Mouse (Mus musculus): ENCODE measurements around the gene Atf6b.

Gene Atf6b

DNA sequence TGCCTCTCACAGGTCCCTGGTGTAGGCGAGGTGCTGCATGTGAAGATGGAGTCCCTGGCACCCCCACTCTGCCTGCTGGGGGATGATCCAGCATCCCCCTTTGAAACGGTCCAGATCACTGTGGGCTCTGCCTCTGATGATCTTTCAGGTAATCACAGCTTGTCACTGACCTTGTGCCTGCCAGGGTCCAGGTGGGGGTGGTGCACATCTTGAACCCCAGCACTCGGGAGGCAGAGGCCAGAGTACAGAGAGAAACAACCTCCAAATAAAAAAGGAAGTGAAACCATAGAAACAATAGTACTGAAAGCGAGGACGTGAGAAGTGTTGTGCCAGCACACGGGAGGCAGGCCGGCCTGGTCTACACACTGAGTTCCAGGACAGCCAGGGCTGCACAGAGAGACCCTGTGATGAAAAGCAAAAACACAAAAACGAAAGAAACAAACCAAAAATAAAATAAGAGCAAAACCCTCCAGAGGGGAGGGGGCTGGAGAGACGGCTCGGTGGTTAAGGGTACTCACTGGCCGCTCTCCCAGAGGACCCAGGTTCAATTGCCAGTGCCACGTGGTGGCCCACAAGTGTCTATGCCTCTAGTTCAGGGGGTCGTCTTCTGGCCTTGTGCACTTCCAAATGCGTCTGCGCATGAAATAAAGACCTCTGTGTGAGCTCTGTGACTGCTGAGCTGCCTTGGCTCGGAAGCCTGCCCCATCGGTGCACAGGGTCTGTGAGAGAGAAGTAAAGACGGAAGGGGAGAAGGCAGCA is 2.3 kb downstream of the Atf6b start:
- DNase-seq (ENCODE audit: low spot score) = no peak

DNA sequence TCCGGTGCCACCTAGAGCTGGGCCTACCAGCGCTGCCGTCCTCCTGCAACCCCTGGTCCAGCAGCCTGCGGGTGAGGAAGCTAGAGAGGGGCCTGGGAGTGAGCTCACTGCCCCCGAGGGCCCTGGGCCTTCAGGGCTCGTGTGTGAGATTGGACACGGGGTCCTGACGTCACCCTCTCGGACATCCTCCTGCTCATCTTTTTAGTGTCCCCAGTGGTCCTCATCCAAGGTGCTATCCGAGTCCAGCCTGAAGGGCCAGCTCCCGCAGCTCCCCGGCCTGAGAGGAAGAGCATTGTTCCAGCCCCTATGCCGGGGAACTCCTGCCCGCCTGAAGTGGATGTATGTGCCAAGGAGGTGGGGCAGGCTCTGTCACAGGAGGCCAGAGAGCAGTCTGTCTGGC is 3.8 kb downstream of the Atf6b start:
- no peak for DNase-seq (ENCODE audit: low spot score)

DNA sequence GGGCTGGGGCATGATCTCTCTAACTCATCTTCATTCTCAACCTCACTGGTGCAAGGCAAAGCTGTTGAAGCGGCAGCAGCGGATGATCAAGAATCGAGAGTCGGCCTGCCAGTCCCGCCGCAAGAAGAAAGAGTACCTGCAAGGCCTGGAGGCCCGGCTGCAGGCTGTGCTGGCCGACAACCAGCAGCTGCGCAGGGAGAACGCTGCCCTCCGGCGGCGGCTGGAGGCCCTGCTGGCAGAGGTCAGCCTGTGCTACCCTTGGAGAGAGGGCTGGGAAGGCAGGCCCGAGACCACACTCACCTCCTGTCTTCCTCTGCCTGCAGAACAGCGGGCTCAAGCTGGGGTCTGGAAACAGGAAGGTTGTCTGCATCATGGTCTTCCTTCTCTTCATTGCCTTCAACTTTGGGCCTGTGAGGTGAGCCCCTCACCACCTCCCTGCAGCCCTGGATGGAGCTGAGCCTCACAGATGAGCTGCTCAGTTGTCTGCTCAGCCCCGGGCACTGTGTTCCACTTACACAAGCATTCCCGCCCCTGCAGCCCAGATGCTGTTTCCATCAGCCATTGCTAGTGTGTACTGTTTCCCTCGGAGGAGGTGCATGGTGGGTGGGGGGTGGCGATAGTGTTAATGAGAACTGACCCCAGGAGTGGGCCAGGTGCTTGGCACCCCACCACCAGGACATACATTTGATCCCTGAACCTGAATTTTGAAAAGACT is 4.7 kb downstream of the Atf6b start:
- DNase-seq (ENCODE audit: low spot score) = peak; percentile 77

DNA sequence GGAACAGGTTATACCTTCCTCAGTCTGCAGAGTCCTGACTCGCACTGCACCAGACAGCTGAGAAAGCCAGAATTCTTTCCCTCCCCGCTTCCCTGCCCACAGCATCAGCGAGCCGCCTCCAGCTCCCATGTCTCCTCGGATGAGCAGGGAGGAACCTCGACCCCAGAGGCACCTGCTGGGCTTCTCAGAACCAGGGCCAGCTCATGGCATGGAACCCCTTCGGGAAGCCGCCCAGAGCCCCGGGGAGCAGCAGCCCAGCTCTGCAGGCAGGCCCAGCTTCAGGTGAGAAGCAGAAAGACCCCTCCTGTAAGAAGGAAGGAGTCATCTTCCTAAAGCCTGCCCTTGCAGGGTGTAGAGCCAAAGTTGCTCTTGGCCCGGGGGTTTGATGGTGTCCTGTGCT is 5.6 kb downstream of the Atf6b start:
- DNase-seq (ENCODE audit: low spot score) = no peak

DNA sequence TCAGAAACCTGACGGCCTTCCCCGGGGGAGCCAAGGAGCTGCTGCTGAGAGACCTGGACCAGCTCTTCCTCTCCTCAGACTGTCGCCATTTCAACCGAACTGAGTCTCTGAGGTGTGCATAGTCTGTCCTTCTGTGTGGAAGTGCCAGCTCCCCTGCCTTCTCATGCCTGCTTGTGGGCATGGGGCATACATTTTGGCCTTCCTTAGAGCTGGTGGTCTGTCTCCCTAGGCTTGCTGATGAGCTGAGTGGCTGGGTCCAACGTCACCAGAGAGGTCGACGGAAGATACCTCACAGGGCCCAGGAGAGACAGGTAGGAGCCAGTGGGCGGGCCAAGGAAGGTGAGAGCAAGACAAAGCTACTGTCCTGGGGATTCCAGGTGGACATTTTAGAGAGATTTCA is 6.0 kb downstream of the Atf6b start:
- no peak for DNase-seq (ENCODE audit: low spot score)

DNA sequence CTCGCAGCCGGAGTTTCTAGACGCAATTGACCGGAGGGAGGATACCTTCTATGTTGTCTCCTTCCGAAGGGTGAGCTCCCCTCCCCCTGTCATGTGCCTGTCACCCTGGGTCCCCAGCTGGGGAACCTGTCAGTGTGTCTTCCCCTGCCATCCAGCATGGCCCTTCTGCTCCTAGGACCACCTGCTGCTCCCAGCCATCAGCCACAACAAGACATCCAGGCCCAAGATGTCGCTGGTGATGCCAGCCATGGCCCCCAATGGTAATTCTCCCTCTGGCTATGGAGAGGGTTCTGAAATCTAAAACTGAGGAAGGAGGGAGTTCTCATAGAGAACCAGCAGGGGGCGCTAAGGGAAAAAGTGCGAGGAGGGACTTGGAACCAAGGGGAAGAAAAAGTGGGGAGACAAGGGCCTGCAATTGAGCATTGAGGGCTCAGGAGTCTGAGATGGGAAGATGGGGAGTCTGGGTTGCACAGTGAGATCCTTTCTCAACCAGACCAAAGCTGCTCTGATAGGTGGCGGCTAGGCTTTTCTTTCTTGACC is 6.9 kb downstream of the Atf6b start:
- peak; percentile 78 for DNase-seq (ENCODE audit: low spot score)

DNA sequence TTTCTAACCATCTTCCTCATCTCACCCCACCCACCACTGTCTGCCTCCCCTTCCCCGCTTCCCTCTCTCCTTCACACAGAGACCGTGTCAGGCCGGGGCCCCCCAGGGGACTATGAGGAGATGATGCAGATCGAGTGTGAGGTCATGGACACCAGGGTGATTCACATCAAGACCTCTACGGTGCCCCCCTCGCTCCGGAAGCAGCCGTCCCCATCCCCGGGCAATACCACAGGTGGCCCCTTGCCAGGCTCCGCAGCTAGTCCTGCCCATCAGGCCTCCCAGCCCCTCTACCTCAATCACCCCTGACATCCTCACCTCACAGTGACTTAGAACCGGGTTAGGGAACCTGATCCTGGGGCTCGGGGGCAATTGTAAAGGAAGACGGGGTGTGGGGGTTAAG is 7.4 kb downstream of the Atf6b start:
- peak; percentile 49 for DNase-seq (ENCODE audit: low spot score)

DNA sequence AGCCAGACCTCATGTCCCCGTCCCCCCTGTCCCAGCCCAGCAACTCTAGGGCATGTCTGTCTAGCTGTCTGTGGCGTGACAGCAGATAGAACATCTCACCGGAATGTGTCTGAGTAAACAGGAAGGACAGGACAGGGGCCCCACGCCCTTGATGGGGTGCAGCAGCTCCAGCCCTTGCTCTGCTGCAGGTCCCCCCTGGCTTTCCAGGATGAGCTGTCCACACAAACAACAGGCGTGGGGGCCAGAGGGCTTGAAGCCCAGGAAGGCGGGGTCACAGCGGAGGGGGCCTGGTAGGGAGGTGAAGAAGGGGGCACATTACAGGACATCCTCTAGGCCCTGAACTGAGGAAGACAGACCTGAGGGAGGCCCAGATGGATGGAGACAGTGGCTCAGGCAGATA is 8.2 kb downstream of the Atf6b start:
- DNase-seq (ENCODE audit: low spot score) = peak; percentile 29

DNA sequence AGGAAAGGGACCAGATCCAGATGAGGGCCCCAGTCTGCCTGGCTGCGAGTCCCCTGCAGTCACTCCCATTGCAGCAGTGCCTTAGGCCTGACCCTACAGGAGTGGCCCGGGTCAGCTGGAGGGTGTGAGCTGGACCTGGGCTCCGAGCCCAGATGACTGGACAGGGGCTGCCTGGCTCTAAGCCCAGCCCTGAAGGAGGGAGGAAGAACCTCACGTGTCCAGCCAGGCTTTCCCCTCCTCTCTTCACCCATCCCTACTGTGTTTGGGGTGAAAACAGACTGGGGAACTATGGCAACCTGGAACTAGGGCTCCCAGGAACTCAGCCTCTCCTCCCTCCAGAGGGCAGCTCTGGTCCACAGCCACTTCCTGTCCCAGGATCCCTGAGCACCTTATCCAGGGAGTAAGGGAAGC is 8.6 kb downstream of the Atf6b start:
- DNase-seq (ENCODE audit: low spot score) = peak; percentile 98

DNA sequence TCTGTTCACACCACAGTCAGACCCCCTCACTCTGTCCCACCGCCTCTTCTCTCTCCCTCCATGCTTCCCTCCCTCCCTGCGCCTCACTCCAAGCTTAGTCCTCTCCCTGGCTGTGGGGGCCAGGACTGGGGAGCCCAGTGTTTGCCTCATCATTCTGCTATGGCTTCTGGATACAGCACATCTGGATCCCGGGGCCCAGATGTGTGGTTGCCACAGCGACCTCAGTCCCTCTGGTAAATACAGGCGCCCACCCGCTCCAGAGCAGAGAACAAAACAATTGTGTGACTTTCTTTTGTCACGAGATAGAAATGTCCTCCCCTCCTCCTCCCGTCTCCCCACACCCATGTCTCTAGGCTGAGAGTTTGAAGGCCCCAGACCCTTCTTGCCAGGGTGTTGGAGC is 9.7 kb downstream of the Atf6b start:
- DNase-seq (ENCODE audit: low spot score) = no peak

DNA sequence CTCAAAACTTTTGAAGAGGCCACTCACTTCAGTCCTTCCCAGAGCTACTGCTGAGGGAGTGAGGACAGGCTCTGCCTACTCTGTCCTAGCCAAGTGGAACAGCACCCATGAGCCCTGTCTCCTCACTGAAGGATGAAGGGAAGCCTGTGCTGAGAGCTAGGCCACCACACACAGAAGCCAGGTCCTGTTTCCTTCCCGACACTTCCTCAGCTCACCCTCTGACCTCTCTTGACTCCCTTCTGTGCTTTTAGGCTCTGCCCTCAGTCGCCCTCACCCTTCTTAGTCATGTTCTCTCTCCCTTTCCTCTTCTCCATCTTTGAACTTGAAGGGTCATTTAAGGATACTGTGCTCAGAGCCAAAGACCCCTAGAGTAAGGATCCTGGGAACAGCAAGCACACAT is 10.3 kb downstream of the Atf6b start:
- no peak for DNase-seq (ENCODE audit: low spot score)

DNA sequence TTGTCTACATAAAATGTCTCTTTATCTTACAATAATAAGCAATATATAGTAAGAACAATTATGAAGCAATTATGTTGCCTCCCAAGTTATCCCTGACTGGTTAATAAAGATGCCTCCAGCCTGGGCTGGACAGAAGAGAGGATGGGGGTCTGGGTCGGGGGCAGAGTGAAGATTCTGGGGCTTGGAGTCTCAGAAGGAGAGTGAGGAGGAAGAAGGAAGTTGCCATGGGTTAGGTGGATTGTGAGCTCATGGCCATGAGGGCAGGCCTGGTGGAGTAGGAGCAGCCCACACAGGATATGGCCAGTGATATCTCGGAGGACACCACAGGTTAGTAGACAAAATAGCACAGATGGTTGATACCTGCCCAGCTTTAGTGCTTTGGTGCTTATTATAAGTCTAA is 11.2 kb downstream of the Atf6b start:
- DNase-seq (ENCODE audit: low spot score) = no peak

DNA sequence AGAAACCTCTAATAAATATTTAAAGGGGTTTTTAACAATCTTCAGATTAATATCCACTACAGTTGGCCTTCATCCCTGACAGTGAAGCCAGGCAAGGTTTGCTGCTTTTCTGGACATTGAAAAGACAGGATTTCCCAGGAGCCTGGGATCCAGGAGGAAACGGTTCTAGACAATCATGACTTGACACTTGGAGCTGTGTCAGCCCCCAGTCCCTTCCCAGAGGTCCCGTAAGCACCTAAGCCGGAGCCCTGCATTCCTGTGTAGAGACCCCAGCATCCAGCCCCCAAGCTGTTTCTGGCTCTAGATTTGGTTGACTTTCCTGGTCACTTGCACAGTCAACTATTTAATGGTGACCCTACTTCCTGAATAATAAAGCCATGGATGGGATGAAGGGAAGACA is 11.6 kb downstream of the Atf6b start:
- DNase-seq (ENCODE audit: low spot score) = no peak

DNA sequence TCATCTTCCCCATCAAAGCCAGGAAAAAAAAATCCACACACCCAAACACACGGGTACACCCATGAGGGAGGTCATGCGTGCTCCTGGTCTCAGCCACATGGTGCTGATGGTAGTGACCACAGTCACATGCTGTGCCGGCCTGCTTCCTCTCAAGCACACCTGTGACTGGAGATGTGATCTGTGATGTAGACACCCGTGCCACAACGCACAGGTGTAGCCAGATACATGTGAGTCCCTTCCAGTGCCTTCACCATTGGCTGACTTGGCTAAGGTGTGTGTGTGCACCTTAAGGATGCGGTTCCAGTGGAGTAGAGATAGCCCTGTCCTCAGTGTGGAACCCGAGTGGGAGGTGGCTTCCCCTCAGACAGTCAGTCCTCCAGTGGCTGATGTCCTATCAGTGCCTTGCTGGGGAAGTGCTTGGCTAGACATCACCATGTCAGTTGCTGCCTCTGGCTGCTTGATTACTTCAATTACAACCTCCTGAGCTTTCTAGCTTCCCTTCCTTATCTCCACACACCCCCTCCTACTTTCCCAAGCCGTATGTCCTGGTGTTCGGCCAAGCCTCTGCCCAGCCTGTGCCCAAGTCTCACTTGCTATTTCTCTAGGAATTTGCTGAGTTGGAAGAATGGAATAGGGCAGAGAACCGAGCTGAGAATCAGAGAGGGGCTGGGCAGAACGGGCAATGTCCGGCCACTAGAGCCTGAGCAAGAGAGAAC is 12.4 kb downstream of the Atf6b start:
- peak; percentile 18 for DNase-seq (ENCODE audit: low spot score)

DNA sequence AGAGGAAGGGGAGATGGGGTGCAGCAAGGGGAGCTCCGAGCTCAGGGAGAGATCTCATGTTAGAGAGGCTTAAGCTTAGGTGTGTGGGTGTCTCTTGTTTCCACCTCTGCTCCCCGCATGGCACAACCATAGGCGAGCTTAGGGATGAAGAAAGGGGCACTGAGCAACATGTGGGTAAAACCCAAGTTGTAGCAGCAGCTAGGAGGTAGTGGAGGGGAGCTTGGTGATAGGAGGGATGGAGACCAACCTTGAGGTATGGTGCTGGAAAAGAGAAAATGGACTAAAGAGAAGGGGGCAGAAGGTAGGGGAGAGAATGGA is 12.9 kb downstream of the Atf6b start:
- no peak for DNase-seq (ENCODE audit: low spot score)

DNA sequence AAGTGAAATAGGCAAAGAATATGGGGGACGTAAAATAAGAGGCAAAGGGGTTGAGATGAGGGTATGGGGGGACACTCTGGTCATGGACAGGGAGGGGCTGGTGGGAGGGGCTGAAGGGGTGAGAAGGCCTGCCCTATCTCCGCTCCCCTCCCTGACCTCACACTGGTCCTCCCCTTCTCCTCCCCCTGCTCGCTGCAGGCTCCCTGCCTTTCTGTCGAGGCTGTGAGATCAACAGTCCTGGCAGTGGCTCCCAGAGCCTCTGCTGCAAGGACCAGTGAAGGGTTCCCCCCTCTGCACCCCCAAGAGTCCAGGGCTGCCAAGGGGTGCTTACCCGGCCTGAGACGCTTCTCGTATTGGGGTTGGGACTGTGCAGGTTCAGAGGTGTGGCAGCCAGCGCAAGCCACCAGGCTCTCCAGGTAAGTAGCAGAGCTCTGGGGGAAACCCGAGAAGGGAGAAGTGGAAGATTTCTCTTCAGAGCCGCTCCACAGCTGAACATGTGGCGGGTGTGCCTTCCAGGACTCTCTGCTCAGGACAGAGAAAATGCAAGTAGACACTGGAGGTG is 13.4 kb downstream of the Atf6b start:
- DNase-seq (ENCODE audit: low spot score) = peak; percentile 18

DNA sequence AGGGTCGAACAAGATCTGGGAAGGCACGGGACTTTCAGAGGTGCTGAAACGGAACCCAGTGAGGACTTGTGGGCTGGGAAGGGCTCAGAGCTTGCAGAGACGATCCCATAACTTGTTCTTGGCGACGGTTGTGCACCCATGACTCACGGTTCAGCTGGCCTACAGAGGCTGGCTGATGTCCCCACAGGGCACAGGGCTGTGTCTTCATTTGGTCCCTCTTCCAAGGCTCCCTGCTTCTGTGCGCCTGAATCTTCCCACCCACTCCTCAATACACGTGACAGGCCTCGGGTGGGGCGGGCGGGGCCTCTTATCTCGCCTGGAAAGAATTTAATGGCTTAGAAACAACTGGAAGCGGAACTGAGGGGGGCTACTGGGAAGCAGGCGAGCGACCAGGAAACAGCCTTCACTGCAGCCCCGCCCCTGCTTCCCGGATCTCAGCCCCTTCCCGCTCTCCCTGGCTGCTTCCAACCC is 14.2 kb downstream of the Atf6b start:
- peak; percentile 41 for DNase-seq (ENCODE audit: low spot score)

DNA sequence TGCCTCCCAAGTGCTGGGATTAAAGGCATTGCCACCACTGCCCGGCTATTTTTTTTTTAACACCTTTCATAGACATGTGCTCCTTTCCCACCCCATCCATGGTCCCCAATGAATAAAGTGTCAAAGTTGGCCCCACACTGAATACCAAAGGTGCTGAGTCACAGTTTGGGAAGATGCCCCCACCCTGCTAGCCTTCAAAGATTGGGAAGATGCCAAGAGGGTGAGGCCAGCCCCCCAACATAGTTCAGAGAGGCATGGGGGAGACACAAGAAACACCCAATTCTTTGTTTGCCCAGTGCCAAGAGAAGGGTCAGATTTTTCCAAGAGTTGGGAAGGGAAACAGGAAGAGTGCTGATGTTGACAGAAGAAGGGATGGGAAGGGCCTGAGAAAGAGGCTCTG is 15.5 kb downstream of the Atf6b start:
- DNase-seq (ENCODE audit: low spot score) = no peak

DNA sequence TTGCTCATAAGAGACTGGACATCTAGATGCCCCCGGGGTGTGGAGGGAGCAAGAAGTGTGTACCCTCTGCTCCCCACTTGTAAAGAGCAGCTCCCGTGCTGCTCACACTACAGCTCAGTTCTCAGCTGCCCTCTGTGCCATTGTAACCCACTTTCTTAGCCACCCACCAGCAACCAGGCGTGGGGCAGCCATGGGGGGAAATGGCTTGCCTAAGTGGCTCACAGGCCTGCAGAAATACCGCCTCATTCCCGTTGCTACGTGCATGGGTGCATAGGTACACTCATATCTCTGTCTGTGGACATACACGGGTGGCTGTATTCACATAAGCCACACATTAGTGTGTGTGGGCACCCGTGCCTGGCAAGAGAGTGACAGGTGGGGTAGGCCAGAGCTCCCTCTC is 16.0 kb downstream of the Atf6b start:
- DNase-seq (ENCODE audit: low spot score) = no peak

DNA sequence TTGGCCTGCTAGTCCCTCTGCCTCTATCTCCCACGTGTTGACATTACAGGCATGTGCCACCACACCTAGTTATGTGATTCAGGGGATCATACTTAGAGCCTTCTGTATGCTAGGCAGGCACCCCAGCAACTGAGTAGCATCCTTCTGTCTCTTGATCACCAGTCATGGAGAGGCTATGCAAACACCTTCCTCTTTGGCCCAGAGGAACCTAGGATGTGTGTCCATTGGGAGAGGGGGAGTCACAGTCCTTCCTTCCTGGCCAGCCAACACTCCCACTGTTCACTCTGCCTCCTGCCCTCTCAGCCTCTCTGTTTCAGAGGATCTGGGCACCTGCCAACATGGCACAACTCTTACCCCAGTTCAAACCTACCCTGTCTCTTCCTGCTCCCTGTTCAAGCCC is 16.6 kb downstream of the Atf6b start:
- DNase-seq (ENCODE audit: low spot score) = no peak

DNA sequence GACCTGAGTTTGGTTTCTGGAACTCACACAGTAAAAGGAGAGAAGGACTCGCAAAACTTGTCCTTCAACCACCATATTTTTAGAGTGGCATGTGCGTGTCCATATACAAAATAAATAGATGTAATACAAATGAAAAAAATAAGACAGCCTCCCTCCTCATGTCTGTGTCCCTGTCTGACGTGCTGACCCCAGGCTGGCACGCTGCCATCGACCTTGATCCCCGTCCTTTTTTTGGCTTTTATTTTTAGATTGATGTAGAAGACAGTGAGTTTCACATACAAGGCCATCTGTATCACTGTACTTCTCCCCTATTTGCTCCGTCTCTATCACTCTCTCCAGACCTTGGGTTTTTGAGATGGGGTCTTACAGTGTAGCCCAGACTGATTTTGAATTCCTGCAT is 17.5 kb downstream of the Atf6b start:
- DNase-seq (ENCODE audit: low spot score) = no peak

DNA sequence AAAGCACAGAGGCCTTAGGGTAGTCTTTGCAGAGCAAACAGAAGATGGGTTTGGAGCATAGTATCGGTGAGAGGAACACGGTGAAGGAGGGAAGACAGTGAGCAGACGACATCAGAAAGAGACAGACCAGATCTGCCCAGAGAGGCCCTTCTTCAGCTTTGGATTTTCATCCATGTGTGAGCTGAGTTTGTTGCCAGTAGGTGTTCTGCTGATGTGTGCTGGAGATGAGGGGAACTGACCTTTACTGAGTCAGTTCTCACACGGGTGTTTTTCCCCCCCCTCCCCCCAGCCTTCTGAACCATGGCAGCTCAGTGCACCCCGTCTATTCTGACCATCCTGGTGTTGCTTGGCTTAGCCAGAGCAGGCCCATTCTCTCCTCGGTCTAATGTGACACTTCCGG is 23.3 kb downstream of the Atf6b start, which contains the start of gene Tnxb:
Gene Tnxb, plus strand, starts transcription at position 301 of the 400 bp plus-strand sequence.
- no peak for DNase-seq (ENCODE audit: low spot score)

Measured in MN1 (cell line).